Mouse (Mus musculus): ENCODE results near the gene Fgd3.

The Fgd3 gene

GRCm38 (mm10) chr13:49306771-49307310 lies 13.3 kb downstream of the Fgd3 start:
- no peak for DNase-seq (ENCODE audit: low read depth, low spot score)

GRCm38 (mm10) chr13:49300771-49301170 lies 19.3 kb downstream of the Fgd3 start:
- no peak for DNase-seq (ENCODE audit: low read depth, low spot score)

DNA sequence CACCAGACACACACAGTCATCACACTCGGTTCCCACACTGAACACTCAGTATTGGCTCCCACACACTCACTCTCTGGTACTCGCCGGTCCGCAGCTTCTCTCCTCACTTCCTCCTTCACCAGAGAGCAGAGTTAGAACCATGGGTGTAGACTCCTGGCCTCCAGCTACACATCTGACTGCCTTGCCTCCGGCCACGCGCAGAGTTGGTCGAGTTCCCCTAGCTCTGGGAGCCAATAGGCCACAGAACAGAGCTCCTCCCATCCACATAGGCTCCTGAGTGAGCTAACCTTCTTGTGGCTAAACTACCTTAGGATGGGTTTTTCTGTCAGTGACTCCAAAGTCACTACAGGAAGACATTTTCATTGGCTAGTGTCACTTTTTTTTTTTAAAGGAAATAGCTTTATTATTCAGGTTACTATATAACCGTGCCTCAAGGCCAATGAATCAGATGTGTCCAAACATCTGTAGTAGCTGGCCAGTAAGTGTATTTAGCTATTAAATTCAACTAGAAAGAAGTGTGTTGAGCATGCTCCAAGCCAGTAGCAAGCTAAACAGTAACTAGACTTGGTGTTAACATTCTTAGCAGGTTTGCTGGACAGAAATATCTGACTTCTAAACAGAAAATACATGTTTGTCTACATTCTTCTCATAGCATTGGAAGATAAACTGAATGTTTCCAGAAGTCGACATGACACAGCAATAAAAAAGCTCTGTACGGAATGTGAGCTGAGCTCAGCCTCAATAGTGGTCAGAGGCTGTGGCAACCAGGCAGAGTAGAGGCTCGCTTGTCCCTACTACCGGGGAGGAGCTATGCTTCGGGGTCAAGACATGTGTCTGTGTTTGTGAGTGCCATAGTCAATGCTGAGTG lies 21.4 kb downstream of the Fgd3 start:
- DNase-seq (ENCODE audit: low read depth, low spot score), result peak; percentile 40

- no peak for DNase-seq (ENCODE audit: low read depth, low spot score)
These were observed 23.8 kb downstream of the Fgd3 start for GRCm38 (mm10) chr13:49296270-49296669.

DNA sequence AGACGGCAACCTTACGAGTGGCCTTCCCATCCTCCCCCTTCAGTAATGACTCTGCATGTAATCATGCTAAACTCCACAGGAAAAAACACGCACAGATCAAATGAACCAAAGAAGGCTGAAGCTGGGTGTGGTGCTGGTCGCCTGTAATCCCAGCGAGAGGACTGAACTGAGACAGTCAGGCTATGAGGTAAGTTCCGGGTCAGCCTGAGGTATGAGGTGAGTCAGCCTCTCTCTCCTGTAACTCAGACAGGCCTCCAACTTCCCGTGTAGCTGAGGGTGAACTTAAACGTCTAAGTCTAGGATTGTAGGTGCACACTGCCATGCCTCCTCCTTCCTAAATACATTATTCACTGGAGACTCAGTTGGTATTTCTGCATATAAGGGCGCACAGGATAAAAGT lies 26.0 kb downstream of the Fgd3 start:
- DNase-seq (ENCODE audit: low read depth, low spot score), result peak; percentile 23

- no peak for DNase-seq (ENCODE audit: low read depth, low spot score)
These were observed 28.2 kb downstream of the Fgd3 start for GRCm38 (mm10) chr13:49291949-49292348.

GRCm38 (mm10) chr13:49291398-49291797 lies 28.7 kb downstream of the Fgd3 start:
- DNase-seq (ENCODE audit: low read depth, low spot score), result peak; percentile 74

DNA sequence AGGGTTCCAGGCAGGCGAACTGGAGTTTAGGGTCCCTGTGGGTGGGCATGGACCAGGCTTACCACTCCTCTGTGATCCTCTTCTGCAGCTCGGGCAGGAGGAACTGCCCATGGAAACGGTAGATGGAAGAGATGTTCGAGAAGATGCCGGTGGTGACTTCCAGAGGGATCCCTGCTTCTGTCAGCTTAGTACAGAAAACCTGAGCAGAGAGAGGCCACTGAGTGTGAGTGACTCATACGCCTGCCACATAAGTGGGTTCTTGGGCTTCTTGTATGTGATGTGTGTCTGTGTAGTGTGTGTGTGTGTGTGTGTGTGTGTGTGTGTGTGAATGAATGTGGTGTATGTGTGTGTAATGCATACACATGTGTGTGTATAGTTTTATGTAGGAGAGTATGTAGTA lies 32.9 kb downstream of the Fgd3 start:
- DNase-seq (ENCODE audit: low read depth, low spot score), result no peak

- DNase-seq (ENCODE audit: low read depth, low spot score), result no peak
These were observed 33.4 kb downstream of the Fgd3 start for GRCm38 (mm10) chr13:49286750-49287149.

- no peak for DNase-seq (ENCODE audit: low read depth, low spot score)
These were observed 36.4 kb downstream of the Fgd3 start for GRCm38 (mm10) chr13:49283686-49284085.

- DNase-seq (ENCODE audit: low read depth, low spot score), result no peak
These were observed 37.9 kb downstream of the Fgd3 start for GRCm38 (mm10) chr13:49282168-49282567.

DNA sequence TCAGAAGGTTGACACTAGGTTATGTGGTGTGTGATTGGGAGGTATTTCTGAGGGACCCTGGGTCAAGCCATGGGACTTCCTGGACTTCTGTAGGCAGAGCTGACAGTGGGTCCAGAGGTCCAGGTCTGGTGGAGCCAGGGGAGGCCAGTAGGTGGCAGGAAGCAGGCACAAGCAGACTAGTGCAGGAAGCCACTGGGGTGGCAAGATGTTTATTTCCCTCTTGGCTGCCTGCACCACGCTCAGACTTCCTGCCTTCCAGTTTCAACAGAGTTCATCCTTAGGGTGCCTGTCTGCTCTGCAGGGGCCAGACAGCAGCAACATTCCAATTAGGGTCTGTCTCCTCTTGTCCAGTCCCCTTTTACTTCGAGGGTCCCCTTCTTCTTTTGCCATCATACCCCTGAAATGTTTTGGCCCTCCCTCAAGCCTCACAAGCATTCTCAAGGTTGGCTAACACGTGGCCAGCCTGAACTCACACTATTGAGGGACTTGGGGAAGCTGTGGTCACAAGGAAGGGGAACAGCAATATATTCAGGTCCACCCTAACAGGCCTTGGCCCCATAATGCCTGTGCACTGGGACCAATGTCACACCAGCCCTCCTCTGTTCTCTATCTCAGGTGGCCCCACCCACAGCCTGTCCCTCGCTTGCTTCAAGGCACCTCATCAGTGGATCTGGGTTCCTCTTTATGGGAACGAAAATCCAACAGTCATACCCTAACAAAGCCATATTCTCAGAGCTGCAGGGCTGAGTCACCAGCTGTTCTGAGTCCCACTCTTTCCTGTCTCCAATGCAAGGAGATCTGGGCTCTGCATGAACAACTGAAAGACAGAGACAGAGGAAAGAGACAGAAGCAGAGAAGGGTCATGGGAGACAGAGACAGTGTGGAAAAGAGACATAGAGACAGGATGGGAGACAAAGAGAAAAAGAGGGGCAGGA lies 48.0 kb downstream of the Fgd3 start:
- DNase-seq (ENCODE audit: low read depth, low spot score), result peak; percentile 49

- DNase-seq (ENCODE audit: low read depth, low spot score), result peak; percentile 66
These were observed 49.6 kb downstream of the Fgd3 start for GRCm38 (mm10) chr13:49270500-49270899.

DNA sequence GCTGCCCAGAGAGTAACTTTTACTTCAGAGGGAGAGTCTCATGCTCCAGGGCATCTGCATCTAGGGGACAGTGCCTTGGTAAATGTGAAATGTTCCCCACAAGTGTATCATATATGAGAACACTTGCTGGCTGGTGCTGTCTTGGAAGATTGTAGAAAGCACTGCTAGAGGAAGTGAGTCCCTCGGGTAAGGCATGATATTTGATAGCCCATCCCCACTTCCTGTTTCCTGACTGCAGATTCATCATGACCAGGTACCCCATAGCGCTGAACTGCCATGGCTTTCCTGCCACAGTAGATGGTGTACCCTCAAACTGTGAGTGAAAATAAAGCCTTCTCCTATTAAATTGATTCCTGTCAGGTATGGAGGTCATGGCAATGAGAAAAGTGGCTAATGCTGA lies 52.5 kb downstream of the Fgd3 start:
- DNase-seq (ENCODE audit: low read depth, low spot score), result peak; percentile 52

- DNase-seq (ENCODE audit: low read depth, low spot score), result peak; percentile 44
These were observed 59.9 kb downstream of the Fgd3 start for GRCm38 (mm10) chr13:49260036-49260722.

GRCm38 (mm10) chr13:49257819-49258313 lies 62.2 kb downstream of the Fgd3 start:
- no peak for DNase-seq (ENCODE audit: low read depth, low spot score)

GRCm38 (mm10) chr13:49252746-49253145 lies 67.4 kb downstream of the Fgd3 start:
- DNase-seq (ENCODE audit: low read depth, low spot score), result no peak

GRCm38 (mm10) chr13:49252113-49252512 lies 68.0 kb downstream of the Fgd3 start:
- no peak for DNase-seq (ENCODE audit: low read depth, low spot score)

DNA sequence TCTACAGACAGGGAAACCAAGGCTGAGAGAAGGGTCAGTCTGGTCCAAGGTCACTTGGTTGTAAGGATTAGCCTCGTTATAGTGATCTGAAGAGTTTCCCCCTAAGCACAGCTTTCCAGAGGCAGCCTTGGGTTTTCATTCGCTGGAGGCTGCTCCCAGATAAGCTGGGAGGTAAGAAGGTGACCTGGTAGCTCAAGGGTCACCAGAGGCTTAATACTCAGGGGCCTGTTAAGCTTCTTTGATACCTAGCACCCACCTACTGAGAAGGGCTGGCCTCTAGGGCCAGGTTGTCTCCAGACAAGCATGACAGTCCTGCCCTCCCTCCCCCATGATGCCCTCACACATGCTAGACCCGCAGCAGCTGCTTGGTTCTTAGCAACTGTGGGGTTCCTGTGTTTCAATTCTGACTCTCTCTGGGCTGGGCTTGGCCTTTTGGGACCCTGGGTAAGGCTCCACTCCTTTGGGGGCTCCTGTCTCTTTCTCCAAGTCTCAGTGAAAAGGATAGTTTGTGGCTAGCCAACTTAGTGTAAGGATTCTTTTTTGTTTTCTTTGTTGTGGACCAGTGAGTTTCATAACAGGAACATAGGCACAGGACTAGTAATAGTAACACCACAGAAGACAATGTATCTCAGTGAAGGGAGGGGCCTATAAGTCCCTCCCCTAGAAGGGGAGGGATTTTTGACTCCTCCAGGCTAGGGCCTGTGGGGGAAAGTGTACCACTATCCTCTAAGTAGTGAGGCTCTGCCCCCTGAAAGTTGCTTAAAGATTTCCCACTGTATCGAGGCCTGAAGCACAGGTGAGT lies 69.2 kb downstream of the Fgd3 start:
- no peak for DNase-seq (ENCODE audit: low read depth, low spot score)

DNA sequence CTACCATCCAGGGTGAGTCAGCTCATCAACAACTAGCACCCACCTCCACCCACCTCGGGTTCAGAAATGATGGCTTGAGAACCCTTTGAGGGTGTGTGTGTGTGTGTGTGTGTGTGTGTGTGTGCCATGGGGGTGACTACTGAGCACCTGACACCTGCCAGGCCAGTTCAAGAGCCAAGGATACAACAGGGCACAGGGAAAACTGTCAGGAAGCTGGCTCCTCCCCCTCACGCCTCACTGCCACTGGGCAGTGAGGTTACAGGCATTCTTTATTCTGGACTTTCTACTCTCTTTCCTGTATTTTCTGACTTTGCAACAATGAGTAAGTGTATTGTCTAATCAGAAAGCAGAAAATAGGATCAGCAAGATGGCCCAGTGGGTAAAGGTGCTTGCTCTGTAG lies 70.5 kb downstream of the Fgd3 start:
- no peak for DNase-seq (ENCODE audit: low read depth, low spot score)

- DNase-seq (ENCODE audit: low read depth, low spot score), result peak; percentile 43
These were observed 71.2 kb downstream of the Fgd3 start for GRCm38 (mm10) chr13:49248923-49249322.
